Mouse (Mus musculus) kidney, adult 18-20 months (tissue): ENCODE measurements around the gene Nfia.
A peak's percentile ranks its signal among the peaks of the same experiment; 100 is the strongest.

Experiments used
- DNase-seq: peaks from one replicate; pipeline ENCODE4 v3.0.0; 2021

The Nfia gene

DNA sequence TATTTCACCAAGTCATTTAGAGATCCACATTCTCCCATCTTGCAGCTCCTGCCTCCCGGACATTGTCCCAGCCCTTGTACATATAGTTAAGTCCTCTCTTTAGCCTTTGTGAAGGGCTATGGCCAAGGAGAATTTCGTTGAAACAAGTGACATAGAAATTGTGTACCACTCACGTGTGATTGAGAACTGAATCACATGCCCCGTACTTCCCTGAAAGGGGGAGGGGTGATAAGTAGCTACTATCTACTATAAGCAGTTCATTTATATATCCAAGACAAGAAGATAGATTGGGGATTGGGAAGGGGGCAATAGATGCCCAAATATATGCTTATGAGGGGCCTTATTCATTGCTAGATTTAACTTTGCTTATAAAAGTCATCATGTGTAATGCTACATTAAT lies 5.5 kb upstream of the Nfia start:
- no peak for DNase-seq

DNA sequence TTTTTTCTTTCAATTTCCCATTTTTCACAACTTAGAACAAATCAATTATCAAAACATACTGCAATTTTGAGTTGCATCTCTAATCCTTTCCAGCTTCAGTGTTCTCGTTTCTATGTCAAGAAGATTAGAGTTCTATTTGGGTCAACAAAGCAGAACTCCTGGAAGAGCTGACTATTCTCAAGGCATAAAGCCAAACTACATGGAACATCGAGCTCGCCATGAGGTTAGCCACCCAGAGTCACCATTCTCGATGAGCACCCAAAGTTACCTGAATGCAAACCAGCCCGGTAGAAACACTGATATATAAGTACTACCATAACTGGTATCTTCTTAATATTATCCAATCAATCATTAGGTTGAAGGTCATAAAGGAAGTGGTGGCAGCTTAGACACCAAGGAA lies 5.0 kb upstream of the Nfia start:
- DNase-seq, result no peak

DNA sequence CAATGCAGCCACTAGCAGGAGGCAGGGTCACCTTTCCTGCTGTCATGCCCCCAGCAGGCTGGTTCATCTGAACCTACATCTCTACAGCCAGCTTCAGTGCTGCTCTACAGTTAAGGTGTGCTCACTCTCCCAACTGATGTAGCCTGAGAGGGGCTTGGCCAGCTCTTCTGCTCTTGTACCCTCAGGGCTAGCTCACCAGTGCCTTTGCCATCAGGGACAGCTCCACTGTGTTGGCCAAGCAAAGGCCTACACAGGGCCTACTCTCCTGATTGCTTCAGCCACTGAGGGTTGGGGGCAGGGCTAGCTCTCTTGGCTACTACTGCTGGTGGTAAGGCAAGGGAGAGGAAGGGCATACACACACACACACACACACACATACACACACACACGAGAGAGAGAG lies 2.7 kb upstream of the Nfia start:
- no peak for DNase-seq

DNA sequence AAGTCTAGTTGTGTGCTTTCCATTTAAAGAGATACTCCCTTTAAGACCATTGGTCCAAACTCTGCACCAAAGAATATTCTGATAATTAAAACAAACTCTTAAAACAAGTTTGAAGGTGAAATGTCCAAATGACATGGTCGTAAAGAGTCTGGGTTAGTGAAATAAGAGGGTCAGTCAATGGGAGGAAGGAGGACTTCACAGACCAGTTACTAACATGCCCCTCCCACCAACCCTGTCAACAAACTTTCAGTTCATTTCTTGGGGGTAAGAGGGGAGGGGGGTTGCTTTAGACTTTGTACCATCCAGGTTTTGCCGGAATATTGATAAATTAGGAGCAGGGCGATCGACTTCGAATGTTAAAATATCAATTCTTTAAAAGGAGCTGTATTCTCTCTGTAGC lies 1.1 kb upstream of the Nfia start:
- no peak for DNase-seq

DNA sequence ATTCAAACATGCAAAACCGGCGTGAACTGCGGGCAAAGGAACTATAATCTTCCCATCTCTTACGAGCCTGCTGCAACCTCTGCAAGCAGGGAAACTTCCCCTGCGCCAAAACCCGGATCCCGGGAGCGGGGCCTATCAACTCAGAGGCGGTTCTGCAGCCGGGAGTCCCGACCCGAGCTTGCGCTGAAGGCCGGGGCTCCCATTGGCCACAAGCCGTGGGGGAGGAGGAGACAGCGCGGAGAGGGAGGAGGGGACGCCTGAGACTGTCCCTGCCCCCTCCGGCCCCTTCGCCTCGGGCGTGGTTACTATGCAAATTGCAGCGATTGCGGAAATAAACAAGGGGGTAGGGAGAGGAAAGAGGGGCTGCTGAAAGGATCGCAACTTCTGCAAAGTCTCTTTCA lies 450 bp upstream of the Nfia start:
- DNase-seq, result peak; percentile 97

DNA sequence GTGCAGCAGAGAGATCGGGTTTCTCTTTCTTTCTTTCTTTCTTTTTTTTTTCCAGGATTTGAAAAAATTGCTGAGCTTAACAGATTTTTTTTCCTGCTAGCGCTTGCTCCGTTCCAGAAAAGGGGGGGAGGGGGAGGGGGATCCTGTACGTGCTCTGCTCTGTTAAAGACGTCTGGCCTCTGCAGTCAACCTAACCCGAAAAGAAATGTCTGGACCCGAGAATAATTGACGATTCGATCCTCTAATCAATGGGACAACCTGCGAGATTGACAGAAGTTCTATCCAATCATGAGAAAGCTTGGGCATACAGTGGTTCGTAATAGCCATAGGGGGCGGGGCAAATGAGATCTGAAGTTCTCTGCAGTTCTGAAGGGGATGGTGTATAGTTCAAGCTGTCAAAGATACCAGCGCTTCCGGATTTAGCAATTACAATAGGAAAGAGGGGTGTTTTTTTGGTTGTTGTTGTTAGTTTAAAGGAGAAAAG lies 618 bp downstream of the Nfia start:
- DNase-seq, result peak; percentile 87

DNA sequence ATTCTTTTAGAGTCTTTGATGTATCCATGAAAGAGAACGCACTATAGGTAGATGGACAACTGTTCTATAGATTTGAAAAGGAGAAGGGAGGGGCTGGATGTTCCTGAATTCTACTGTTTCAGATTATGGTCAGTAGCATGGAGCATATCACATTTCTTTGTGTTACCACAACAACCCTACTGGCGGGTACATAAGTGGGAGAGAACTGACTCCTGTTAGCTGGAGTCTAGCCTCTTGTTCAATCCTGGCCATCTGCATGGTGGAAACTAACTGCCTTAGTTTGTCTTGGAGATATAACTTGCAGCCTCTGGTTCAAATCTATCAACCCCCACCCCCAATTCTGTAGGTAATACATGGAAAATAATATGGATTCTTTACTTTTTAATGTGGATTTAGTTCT lies 1.3 kb downstream of the Nfia start:
- no peak for DNase-seq

DNA sequence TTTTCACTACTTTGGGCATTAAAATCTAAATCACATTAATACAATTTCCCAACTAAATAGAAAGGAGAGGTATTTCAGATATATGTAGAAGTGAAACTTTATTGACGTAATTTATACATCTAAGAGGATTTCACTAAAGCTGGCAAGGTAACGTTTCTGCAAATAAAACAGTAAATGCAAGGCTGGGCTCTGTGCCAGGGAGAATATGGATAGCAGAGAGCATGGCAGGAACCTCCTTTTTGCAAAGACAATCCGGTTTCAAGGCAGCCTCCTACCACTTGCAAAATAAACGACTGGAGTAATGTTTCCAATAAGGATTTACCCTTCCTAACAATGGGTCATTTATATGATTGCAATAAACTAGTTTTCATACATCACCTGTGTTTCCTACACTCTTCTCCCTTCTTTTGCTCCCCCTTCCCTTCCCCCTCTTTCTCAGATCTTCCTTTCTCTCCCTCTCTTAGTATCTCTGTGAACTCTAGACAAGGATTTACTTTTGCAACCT lies 2.0 kb downstream of the Nfia start:
- DNase-seq, result no peak

DNA sequence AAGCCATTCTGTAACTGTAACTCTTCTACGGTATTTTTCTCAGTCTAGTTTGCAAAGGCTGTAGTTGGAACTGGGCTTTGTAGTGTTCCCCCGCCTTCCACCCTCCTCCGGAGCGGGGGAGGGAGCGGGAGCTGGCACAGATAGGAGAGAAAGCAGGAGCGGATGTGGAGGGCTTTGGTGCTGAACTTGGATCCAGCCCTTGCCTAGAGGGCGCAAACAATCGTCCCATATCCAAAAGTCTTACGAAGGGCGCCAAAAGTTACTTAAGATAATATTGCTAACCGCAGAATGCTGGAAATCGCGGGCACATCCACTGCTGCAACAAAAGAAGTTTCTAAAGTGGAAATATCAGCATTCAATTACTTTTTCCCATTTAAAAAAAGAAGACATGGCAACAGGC lies 2.5 kb downstream of the Nfia start:
- DNase-seq, result peak; percentile 81

DNA sequence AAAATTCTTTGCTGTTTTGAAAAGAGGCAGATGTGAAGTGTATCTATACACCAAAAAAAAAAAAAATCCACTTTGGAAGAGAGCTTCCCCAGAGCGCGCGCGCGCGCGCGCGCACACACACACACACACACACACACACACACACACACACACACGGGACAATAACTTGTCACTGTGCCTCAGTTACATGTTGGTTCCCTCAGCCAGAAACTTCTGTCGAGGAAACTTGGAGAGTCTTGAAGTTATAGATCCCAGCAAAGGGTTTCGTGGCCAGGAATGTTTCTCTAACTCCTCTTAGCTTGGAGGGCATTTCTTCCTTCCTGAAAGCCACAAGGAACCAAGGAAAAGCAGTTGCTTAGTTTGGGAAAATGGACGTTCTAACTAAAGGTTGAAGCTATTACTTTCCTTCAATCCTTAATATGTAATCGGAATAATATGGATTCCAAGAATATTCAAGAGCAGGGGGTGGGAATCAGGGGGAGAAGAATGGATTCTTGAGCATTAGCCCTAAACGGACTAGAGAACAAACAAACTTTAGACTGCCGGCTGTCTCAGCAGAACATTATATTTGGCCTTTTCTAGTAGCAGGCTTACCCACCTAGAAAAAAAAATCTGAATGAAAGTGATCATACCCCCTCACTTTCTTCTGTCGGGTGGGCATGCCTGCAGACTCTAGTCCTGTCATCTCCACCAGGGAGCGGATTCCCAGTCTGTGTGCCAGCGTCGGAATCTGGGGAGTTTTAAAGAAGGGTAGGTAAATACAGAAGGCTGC lies 3.1 kb downstream of the Nfia start:
- DNase-seq, result peak; percentile 35

DNA sequence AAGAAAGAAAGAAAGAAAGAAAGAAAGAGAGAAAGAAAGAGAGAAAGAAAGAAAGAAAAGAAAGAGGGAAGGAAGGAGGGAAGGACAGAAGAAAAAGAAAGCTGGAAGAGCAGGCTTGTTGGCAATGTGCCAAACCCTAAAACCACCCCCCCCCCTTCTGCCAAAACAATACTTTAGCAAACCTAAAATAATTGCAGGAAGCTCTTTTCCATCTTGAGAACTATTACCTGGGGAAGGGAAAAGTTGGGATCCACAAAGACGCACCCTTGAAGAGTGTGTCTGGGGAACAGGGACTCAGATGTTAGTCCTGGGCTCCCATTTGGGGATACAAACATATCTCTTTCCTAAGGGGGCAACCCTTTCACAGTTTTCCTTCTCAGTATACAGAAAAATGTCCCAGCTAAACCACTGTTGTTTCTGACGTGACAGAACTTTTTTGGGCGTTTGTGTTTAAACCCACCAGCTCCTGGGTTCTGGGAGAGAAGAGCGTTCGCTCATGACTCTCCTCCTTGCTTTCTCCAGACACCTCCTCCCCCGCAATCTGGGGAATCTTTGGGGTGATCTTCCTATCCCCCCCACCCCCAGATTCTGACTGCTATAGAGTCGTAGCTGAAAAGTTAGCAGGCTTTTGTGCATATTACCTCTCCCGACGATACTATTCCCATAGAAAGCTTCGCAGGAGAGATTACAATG lies 4.0 kb downstream of the Nfia start:
- peak; percentile 48 for DNase-seq

DNA sequence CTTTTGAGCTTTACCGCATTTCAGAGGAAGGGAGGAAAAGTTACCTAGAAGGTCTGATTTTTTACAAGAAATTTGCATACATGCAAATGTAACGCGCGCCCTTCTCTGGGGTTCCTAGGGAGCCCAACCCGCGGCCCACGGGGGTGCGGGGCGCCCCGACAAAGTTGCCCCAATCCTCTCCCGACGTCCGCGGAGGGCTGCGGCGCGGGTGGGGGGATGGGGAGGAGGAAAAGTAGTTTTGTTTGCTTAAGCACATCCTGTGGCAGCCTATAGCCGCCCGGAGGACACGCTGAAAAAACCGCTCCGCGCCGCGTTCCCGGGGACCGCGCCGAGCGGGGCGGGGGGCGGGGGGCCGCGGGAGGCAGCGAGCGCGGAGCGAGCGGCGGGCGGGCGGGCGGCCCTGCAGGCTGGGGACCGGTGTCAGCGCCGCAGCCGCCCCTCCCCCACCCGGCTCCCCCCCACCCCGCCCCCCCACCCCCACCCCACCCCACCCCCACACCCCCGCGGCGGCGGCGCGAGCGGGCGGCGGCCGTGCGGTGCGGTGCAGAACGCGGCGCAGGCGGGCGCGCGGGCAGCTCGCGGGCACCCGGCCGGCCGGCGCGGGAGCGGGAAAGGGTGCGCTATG lies 4.7 kb downstream of the Nfia start:
- DNase-seq, result peak; percentile 66

DNA sequence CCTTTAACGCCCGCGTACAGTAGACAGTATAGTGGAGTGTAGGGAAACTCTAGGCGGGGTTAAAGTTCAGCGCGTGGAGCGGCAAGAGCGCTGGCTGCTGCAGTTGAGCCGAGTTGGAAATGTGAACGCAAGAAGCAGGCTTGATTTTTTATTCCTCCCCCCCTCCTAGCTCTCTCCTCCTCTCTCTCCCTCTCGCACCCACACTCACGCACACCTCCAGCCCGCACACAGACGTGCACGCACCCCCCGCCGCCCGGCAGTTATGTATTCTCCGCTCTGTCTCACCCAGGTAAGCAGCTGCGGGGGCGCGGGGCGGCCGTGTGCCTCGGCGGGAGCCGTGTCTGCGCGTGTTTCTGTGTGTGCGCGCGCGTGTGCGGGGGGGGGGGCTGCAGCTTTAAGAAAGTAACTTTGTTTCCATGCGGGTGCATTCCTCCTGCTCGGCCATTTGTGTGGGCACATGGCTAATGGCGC lies 5.2 kb downstream of the Nfia start, which contains the start of gene E130114P18Rik:
TSS of gene E130114P18Rik (minus strand) at position 373 of the 471 bp plus-strand sequence.
- peak; percentile 76 for DNase-seq

DNA sequence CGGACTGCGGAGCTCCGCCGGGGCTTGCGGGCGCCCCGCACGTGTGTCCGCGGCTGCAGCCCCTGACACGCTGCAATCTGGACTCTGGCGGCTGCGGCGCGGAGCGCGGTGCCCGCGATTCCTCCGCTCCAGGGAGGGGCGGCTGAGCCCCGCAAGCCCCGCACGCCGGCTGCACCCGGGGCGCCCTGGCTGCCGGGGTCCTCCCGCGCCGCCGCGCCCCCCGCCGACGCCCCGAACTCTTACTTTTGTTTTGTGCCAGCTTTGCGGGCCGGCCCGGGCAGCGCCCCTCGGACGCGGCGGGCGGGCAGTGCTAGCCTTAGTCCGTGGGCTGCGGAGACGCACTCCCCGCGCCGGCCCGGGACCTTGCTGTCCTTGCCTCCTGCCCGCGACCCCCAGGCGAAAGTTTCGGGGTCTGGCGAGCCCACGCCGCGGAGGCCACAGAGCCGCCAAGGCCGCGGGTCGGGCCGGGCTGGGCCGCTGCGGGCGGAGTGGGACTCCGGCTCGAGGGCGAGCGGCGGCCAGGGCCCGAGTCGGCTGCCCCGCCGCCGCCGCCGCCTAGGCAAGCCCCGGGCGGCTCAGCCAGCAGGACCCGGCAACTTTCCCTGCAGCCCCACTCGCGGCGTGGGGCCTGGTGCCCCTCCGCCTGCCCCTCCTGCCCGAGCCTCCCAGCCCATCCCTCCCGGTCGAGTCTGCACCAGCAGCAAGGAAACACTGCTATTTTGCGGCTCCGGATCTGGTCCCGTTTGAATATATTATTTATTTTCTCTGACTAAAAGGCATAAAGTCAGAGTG lies 5.9 kb downstream of the Nfia start:
- peak; percentile 64 for DNase-seq

DNA sequence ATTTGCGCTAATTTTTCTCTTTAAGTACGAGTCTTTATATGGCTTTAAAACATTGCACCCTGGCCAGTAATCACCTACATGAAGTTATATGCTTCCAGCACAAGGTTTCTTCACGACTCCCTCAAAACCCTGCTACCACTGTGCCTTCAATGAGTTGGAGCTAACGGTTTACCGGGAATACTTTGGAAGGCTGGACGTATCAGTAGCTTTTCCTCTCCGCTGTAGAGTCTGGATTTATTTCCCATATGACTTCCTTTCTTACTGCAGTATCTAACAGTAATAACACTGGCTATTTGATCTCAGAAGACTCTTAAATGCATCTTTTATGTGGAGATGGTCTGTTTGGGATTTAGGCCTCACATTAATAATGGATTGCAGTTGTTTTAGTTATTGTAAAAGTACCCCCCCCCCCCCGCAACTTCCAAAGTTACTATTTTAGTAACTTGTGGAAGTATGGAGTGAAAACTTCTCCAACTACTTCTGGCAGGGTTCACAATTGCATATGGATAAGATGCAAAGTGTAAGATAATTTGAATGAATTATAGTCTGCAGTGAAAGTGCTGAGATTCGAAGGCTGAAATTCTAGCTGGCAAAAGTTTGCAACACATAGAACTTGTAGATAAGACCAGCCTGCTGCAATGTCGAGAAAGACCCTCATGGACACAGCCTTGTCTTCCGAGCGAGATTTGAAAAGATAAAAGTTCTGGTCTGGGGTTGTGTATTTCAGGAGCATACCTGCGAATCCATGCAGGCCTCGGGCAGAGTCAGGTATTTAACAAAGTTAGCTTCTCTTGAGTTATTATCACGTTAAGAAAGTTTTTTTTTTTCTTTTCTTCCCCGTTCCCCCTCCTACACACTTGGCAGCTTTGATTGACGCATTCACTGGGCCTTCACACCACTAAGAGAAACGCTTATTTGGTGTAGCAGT lies 6.7 kb downstream of the Nfia start:
- DNase-seq, result peak; percentile 21

DNA sequence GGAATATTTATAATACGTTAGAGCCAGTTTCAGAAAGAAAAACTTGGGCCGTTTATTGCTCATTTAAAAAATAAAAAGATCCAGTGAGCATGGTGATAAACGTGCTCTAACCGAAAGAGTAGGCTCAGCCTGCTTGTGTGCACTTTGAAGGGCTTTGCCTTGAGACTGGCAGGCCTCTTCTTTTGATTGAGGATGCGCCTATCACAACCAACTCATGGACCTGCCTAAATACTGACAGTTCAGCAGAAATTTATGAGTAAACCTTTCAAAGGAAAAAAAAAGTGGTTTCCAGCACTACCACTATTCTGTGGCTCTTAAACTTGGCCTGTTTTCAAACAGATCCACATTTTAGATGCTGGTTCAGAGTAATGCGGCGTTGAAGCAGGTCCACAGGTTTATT lies 7.5 kb downstream of the Nfia start:
- DNase-seq, result peak; percentile 27

DNA sequence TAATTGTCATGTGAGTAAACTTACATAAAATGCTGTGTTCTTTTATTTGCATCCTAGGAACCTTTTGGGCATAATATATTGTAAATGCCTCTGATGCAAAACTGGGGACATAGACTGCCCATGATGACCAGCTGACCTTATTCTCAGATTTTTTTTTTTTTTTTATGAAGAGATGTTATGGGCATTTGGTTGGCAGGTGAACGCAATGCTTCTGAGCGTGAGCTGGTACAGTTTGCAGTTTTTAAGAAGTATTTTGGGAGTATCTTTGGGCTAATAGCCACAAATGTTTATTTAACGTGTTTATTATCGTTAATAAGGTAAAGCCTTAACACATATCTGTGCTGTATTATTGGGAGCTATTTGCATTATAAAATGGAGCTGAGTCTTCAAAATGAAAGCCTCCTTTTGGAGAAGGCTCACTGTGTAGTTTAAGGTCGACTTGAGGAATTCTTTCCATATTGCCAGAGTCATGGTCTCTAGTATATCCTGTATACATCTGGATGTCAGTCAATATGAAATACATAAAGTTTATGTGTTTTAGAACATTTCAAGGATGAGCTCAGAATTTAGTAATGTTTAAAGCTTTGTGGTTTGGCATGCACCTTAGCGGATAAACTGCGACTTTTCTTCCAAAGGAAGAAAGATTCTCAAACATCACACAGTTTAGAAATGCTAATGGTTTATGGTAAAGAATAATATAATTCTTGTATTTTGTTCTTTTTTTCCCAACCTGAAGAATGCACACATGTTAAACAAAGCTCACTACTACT lies 8.3 kb downstream of the Nfia start:
- DNase-seq, result no peak

DNA sequence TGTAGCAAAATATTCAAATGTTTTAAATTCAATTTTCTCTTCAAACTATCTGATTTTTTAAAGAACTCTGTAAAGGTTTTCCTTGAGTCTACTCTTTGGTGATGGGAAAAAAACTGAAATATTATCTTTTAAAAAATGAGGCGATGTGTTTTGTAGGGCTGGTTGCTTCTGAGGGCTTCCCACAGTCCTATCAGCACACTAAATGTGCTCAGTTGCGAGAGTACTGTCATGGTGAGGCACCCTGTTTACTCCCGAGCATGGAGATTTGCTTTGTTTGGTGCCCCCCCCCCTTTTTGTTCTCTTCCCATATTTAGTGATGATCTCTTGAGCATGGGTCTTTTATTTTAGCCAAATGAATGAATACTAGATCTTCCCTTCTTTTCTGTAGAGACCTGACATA lies 9.5 kb downstream of the Nfia start:
- DNase-seq, result no peak

DNA sequence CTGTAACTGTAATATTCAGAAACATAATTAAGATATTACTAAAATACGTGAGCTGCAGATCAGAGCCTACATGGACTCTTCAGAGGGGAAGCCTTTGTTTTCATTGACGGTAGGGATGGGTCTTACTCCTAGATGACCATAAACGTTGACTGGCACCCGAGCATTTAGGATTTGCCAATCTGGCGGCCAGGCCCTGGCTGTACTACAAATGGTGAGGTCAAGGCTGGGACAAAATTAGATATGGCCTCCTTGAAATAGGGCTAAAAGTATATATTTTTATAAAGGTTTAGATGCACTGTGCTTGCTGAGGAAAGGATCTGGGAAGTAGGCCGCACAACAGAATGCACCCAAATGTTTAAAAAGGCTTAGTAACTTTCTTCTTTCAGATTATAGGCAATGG lies 10.0 kb downstream of the Nfia start:
- no peak for DNase-seq

DNA sequence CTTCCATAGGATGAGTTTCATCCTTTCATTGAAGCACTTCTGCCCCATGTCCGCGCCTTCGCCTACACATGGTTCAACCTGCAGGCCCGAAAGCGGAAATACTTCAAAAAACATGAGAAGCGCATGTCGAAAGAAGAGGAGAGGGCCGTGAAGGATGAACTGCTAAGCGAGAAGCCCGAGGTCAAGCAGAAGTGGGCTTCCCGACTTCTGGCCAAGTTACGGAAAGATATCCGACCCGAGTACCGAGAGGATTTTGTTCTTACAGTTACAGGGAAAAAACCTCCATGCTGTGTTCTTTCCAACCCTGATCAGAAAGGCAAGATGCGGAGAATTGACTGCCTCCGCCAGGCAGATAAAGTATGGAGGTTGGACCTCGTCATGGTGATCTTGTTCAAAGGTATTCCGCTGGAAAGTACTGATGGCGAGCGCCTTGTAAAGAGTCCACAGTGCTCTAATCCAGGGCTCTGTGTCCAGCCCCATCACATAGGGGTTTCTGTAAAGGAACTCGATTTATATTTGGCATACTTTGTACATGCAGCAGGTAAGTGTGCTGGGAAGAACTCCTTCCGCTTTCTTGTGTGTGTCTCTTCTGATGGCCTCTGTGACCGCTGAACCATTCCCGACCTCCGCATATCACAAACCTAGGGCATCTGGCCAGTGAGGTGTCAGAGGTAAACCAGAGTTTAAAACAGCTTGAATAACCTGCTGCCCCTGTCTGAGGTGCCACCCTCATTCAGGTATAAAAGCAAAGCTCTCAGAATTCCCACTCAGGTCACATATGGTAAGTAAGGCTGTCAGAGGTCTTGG lies 10.7 kb downstream of the Nfia start:
- no peak for DNase-seq
